Mouse (Mus musculus) brain, embryonic 14.5 days (tissue): ENCODE measurements around the gene Kcnj6.

ENCODE experiments used
- CTCF ChIP-seq: fragments of 200-500 bp; IDR thresholded peaks from 2 replicates; pipeline ENCODE4 v1.5.1; 2012; ENCODE audit warnings: inconsistent platforms, mild to moderate bottlenecking, moderate library complexity, borderline replicate concordance; ENCODE audit not compliant: insufficient read depth, insufficient read length; ENCODE audit errors: extremely low read depth
- POLR2A ChIP-seq: fragments of 200-500 bp; IDR thresholded peaks from 2 replicates; pipeline ENCODE4 v1.6.1; 2012; ENCODE audit warnings: mild to moderate bottlenecking, inconsistent platforms, borderline replicate concordance; ENCODE audit not compliant: poor library complexity, insufficient read depth, insufficient read length, severe bottlenecking; ENCODE audit errors: extremely low read depth

GRCm38 (mm10) chr16:94720476-94721153 is 276.9 kb downstream of the Kcnj6 start:
- no peak for TF ChIP-seq POLR2A
- no peak for TF ChIP-seq CTCF
